Comparison of ENCODE assay signal across 8 mouse cellular contexts in genomic region chr9:65787829-65788344, GRCm38 (mm10). TPM values are rescaled to one million over a fixed set of nuclear protein-coding genes. Genes with fewer than 3 reads are reported as not detected.
DNase-seq lines count a peak whose midpoint lies in the region; ATAC-seq and TF ChIP-seq lines count a peak whose summit lies in the region.

No protein-coding gene starts in this region.

- no peaks in the 10 kb centered on the region for H3K9me3 ChIP-seq in forebrain, embryonic 13.5 days (replicated peaks)
- H3K9me3 ChIP-seq in forebrain, embryonic 10.5 days, result no peaks in the 10 kb centered on the region
- H3K9me3 ChIP-seq in hindbrain, embryonic 16.5 days (ENCODE audit: control insufficient read depth, low read length), result no peaks in the 10 kb centered on the region
- no peaks in the 10 kb centered on the region for H3K9me3 ChIP-seq in midbrain, embryonic 16.5 days (replicated peaks; ENCODE audit: control insufficient read depth, low read length, poor library complexity, severe bottlenecking)

- H3K27ac ChIP-seq in forebrain, embryonic 13.5 days, result peak overlapping the region; percentile 31
- H3K27ac ChIP-seq in forebrain, embryonic 10.5 days, result no peak overlapping the region
- peak overlapping the region; percentile 86 for H3K27ac ChIP-seq in layer of hippocampus, adult 2 months
- H3K27ac ChIP-seq in hindbrain, embryonic 16.5 days (ENCODE audit: low read depth, low read length), result peak overlapping the region; percentile 68
- peak overlapping the region; percentile 47 for H3K27ac ChIP-seq in midbrain, embryonic 16.5 days (ENCODE audit: low read length)
- no peak overlapping the region for H3K27ac ChIP-seq in thymus, adult 2 months (ENCODE audit: control insufficient read depth, insufficient read depth, low read length)

- no peaks in the 10 kb centered on the region for H3K36me3 ChIP-seq in forebrain, embryonic 13.5 days (ENCODE audit: poor library complexity, severe bottlenecking)
- H3K36me3 ChIP-seq in forebrain, embryonic 10.5 days (replicated peaks), result peaks cover 40% of the 10 kb centered on the region
- no peaks in the 10 kb centered on the region for H3K36me3 ChIP-seq in hindbrain, embryonic 16.5 days (ENCODE audit: control insufficient read depth, insufficient read depth, low read length)
- H3K36me3 ChIP-seq in midbrain, embryonic 16.5 days (ENCODE audit: control insufficient read depth, insufficient read depth, low read length), result no peaks in the 10 kb centered on the region
- no peaks in the 10 kb centered on the region for H3K36me3 ChIP-seq in thymus, adult 2 months (ENCODE audit: control insufficient read depth, insufficient read depth, low read length)

- H3K9ac ChIP-seq in forebrain, embryonic 13.5 days, result peak overlapping the region; percentile 23; the same call in 1 of the 2 replicates
- no peak overlapping the region for H3K9ac ChIP-seq in hindbrain, embryonic 16.5 days (ENCODE audit: low read depth, low read length)
- no peak overlapping the region for H3K9ac ChIP-seq in midbrain, embryonic 16.5 days (ENCODE audit: low read depth, low read length)

- no peak overlapping the region for H3K4me3 ChIP-seq in forebrain, embryonic 13.5 days
- no peak overlapping the region for H3K4me3 ChIP-seq in forebrain, embryonic 10.5 days
- no peak overlapping the region for H3K4me3 ChIP-seq in layer of hippocampus, adult 2 months
- H3K4me3 ChIP-seq in hindbrain, embryonic 16.5 days (ENCODE audit: low read length), result no peak overlapping the region
- no peak overlapping the region for H3K4me3 ChIP-seq in midbrain, embryonic 16.5 days (ENCODE audit: low read depth, low read length)
- no peak overlapping the region for H3K4me3 ChIP-seq in thymus, adult 2 months (ENCODE audit: control insufficient read depth, insufficient read depth, low read length)

- no peaks in the 10 kb centered on the region for H3K27me3 ChIP-seq in forebrain, embryonic 13.5 days
- H3K27me3 ChIP-seq in forebrain, embryonic 10.5 days (ENCODE audit: poor library complexity, severe bottlenecking), result no peaks in the 10 kb centered on the region
- no peaks in the 10 kb centered on the region for H3K27me3 ChIP-seq in hindbrain, embryonic 16.5 days (replicated peaks; ENCODE audit: control insufficient read depth, insufficient read depth, low read length)
- H3K27me3 ChIP-seq in midbrain, embryonic 16.5 days (ENCODE audit: control insufficient read depth, insufficient read depth, low read depth, low read length), result no peaks in the 10 kb centered on the region
- no peaks in the 10 kb centered on the region for H3K27me3 ChIP-seq in thymus, adult 2 months (ENCODE audit: control insufficient read depth, insufficient read depth, low read length)

- no peak for ATAC-seq in forebrain, embryonic 13.5 days
- ATAC-seq in hindbrain, embryonic 16.5 days, result peak; percentile 46; the same call in 1 of the 2 replicates
- peak; percentile 45; the same call in 1 of the 2 replicates for ATAC-seq in midbrain, embryonic 16.5 days

- peaks cover 51% of the 10 kb centered on the region for H3K4me1 ChIP-seq in forebrain, embryonic 13.5 days
- H3K4me1 ChIP-seq in forebrain, embryonic 10.5 days, result peaks cover 54% of the 10 kb centered on the region
- peaks cover 38% of the 10 kb centered on the region for H3K4me1 ChIP-seq in hindbrain, embryonic 16.5 days (ENCODE audit: control insufficient read depth, insufficient read depth, low read depth, low read length)
- peaks cover 37% of the 10 kb centered on the region for H3K4me1 ChIP-seq in midbrain, embryonic 16.5 days (ENCODE audit: control insufficient read depth, insufficient read depth, low read length)
- no peaks in the 10 kb centered on the region for H3K4me1 ChIP-seq in thymus, adult 2 months (replicated peaks; ENCODE audit: control insufficient read depth, insufficient read depth, low read length)

- no peak for DNase-seq in forebrain, embryonic 10.5 days (ENCODE audit: extremely low spot score, low spot score)
- DNase-seq in layer of hippocampus, adult 2 months (ENCODE audit: low spot score in 2 of 2), result no peak
- DNase-seq in layer of hippocampus, adult 8-10 months (ENCODE audit: low spot score in 2 of 2), result no peak
- DNase-seq in urinary bladder, postnatal 14 days (ENCODE audit: low spot score), result no peak
- DNase-seq in thymus, adult 2 months, result no peak

- no peak for TF ChIP-seq POLR2A in thymus, adult 2 months (IDR thresholded peaks at IDR 0.05; ENCODE audit: control insufficient read depth, extremely low read depth, insufficient read depth, low read length, poor library complexity)

- 77% methylated on average over 4 of the region's 4 CpGs for WGBS in forebrain, embryonic 13.5 days
- 88% methylated on average over 4 of the region's 4 CpGs for WGBS in forebrain, embryonic 10.5 days
- 52% methylated on average over 4 of the region's 4 CpGs for WGBS in hindbrain, embryonic 16.5 days
- WGBS in midbrain, embryonic 16.5 days, result 55% methylated on average over 4 of the region's 4 CpGs
- 90% methylated on average over 4 of the region's 4 CpGs for WGBS in thymus, adult 2 months

- H3K4me2 ChIP-seq in forebrain, embryonic 13.5 days, result no peak overlapping the region
- no peak overlapping the region for H3K4me2 ChIP-seq in hindbrain, embryonic 16.5 days (ENCODE audit: low read length)
- no peak overlapping the region for H3K4me2 ChIP-seq in midbrain, embryonic 16.5 days (ENCODE audit: low read length)

- TF ChIP-seq CTCF in layer of hippocampus, adult 2 months (conservative IDR thresholded peaks at IDR 0.05), result no peak
- TF ChIP-seq CTCF in thymus, adult 2 months (IDR thresholded peaks at IDR 0.05; ENCODE audit: borderline replicate concordance, control insufficient read depth, extremely low read depth, insufficient read depth, low read length, poor library complexity), result no peak

RNA-seq across cellular contexts. Expression of gene Zfp609, which starts 39.5 kb away (rescaled TPM):
- polyA plus RNA-seq in forebrain, embryonic 13.5 days (2015; fragmentation: Nextera tagmentation; extraction: Ambion mirVana), result 9.4 and 9.6 TPM in 2 replicates
- polyA plus RNA-seq in forebrain, embryonic 10.5 days (2016; fragmentation: Nextera tagmentation; extraction: Ambion mirVana), result 8.2 and 8.3 TPM in 2 replicates
- 10 to 100 TPM; 54.2 to 62.2 TPM for total RNA-seq in layer of hippocampus, adult 2 months (2021)
- 10 to 100 TPM; 44.8 to 56.2 (median 50.2) TPM for total RNA-seq in layer of hippocampus, adult 8-10 months (2022)
- 5.0 and 5.4 TPM in 2 replicates for polyA plus RNA-seq in hindbrain, embryonic 16.5 days (2015; fragmentation: Nextera tagmentation; extraction: Ambion mirVana)
- polyA plus RNA-seq in midbrain, embryonic 16.5 days (2015; fragmentation: Nextera tagmentation; extraction: Ambion mirVana), result 6.6 and 6.8 TPM in 2 replicates
- 8.0 and 10.8 TPM in 2 replicates for polyA plus RNA-seq in thymus, adult 2 months (2012; rRNA removed)

Comparison
In these comparisons a context has a peak if more than half of its experiments do, and no peak if none do; other contexts are left out.
1. H3K27ac ChIP-seq: peak in forebrain, embryonic 13.5 days (single experiment), layer of hippocampus, adult 2 months (single experiment), hindbrain, embryonic 16.5 days (single experiment) and midbrain, embryonic 16.5 days (single experiment); none in forebrain, embryonic 10.5 days (single experiment) and thymus, adult 2 months (single experiment).